Mouse (Mus musculus): Measurements from ENCODE around the gene Bcl2a1b. TPM values are rescaled to one million over a fixed set of nuclear protein-coding genes. Genes with fewer than 3 reads are reported as not detected.
"Not testable (repeated sequence)": the region's sequence is repeated elsewhere in the genome, so short reads cannot be mapped to it uniquely, and the experiment has no call there.

Bcl2a1b gene
- polyA plus RNA-seq, 1 experiment from 2014 or later: 1.1 TPM

- H3K27me3 ChIP-seq; H3K4me3 ChIP-seq; H3K9me3 ChIP-seq; H3K4me1 ChIP-seq (replicated peaks); H3K27ac ChIP-seq (replicated peaks); H3K9ac ChIP-seq; H3K36me3 ChIP-seq; H3K4me2 ChIP-seq; ATAC-seq (ENCODE audit: low read depth): not testable (repeated sequence)
- 56% methylated on average over 1 of the region's 1 CpGs for WGBS
Observed at GRCm38 (mm10) chr9:89212428-89212827, 13.4 kb downstream of the Bcl2a1b start.

- not testable (repeated sequence) for H3K36me3 ChIP-seq; H3K9me3 ChIP-seq; H3K4me2 ChIP-seq; H3K9ac ChIP-seq; H3K4me3 ChIP-seq; H3K27ac ChIP-seq (replicated peaks); H3K4me1 ChIP-seq (replicated peaks); ATAC-seq (ENCODE audit: low read depth); H3K27me3 ChIP-seq
- 90% methylated on average over 4 of the region's 4 CpGs for WGBS
Observed at GRCm38 (mm10) chr9:89218174-89218573, 19.2 kb downstream of the Bcl2a1b start.

- H3K27me3 ChIP-seq; H3K4me1 ChIP-seq (replicated peaks); H3K4me3 ChIP-seq; H3K36me3 ChIP-seq; H3K4me2 ChIP-seq; H3K27ac ChIP-seq (replicated peaks); H3K9me3 ChIP-seq; H3K9ac ChIP-seq; ATAC-seq (ENCODE audit: low read depth): not testable (repeated sequence)
- WGBS: 98% methylated on average over 3 of the region's 4 CpGs
Observed at GRCm38 (mm10) chr9:89219668-89220067, 20.7 kb downstream of the Bcl2a1b start.

GRCm38 (mm10) chr9:89220704-89221287, 21.8 kb downstream of the Bcl2a1b start:
- H3K36me3 ChIP-seq; H3K4me2 ChIP-seq; H3K9ac ChIP-seq; H3K27me3 ChIP-seq; ATAC-seq (ENCODE audit: low read depth); H3K4me3 ChIP-seq; H3K9me3 ChIP-seq; H3K4me1 ChIP-seq (replicated peaks); H3K27ac ChIP-seq (replicated peaks): not testable (repeated sequence)
- WGBS: 91% methylated on average over 6 of the region's 6 CpGs

- H3K27me3 ChIP-seq: no peaks in the 10 kb centered on the region
- no peak overlapping the region for H3K9ac ChIP-seq
- H3K36me3 ChIP-seq: no peaks in the 10 kb centered on the region
- H3K4me3 ChIP-seq: no peak overlapping the region
- no peaks in the 10 kb centered on the region for H3K9me3 ChIP-seq
- no peak overlapping the region for H3K4me2 ChIP-seq
- no peak overlapping the region for H3K27ac ChIP-seq (replicated peaks)
- WGBS: 62% methylated on average over 4 of the region's 4 CpGs
- ATAC-seq (ENCODE audit: low read depth): peak; percentile 75; the same call in 1 of the 2 replicates
- H3K4me1 ChIP-seq (replicated peaks): no peaks in the 10 kb centered on the region
Observed at GRCm38 (mm10) chr9:89226071-89226470, 27.1 kb downstream of the Bcl2a1b start.

GRCm38 (mm10) chr9:89228122-89228521, 29.1 kb downstream of the Bcl2a1b start:
- Histone ChIP-seq H3K4me1 (replicated peaks) (no peaks in the 10 kb centered on the region), H3K4me2 (no peak overlapping the region), H3K27ac (replicated peaks) (no peak overlapping the region), H3K27me3 (no peaks in the 10 kb centered on the region), H3K9ac (no peak overlapping the region), H3K36me3 (no peaks in the 10 kb centered on the region), H3K9me3 (no peaks in the 10 kb centered on the region), H3K4me3 (no peak overlapping the region)
- no peak for ATAC-seq (ENCODE audit: low read depth)
- 88% methylated on average over 7 of the region's 7 CpGs for WGBS

- H3K4me3 ChIP-seq; H3K4me1 ChIP-seq (replicated peaks); H3K36me3 ChIP-seq; H3K27ac ChIP-seq (replicated peaks); H3K27me3 ChIP-seq; H3K4me2 ChIP-seq; H3K9ac ChIP-seq; H3K9me3 ChIP-seq: not testable (repeated sequence)
- 63% methylated on average over 2 of the region's 2 CpGs for WGBS
- peak; percentile 56; the same call in 1 of the 2 replicates for ATAC-seq (ENCODE audit: low read depth)
Observed at GRCm38 (mm10) chr9:89230897-89231497, 32.0 kb downstream of the Bcl2a1b start.

GRCm38 (mm10) chr9:89237131-89237530, 38.1 kb downstream of the Bcl2a1b start:
- H3K4me2 ChIP-seq; H3K36me3 ChIP-seq; H3K27me3 ChIP-seq; H3K9me3 ChIP-seq; H3K27ac ChIP-seq (replicated peaks); ATAC-seq (ENCODE audit: low read depth); H3K9ac ChIP-seq; H3K4me1 ChIP-seq (replicated peaks); H3K4me3 ChIP-seq: not testable (repeated sequence)
- 84% methylated on average over 4 of the region's 4 CpGs for WGBS

- not testable (repeated sequence) for H3K9me3 ChIP-seq; H3K36me3 ChIP-seq; H3K9ac ChIP-seq; H3K27me3 ChIP-seq; H3K4me2 ChIP-seq; H3K4me1 ChIP-seq (replicated peaks); H3K4me3 ChIP-seq; H3K27ac ChIP-seq (replicated peaks); ATAC-seq (ENCODE audit: low read depth)
- 79% methylated on average over 5 of the region's 5 CpGs for WGBS
Observed at GRCm38 (mm10) chr9:89238976-89239505, 40.0 kb downstream of the Bcl2a1b start.

- not testable (repeated sequence) for H3K4me3 ChIP-seq; H3K27ac ChIP-seq (replicated peaks); H3K9ac ChIP-seq; H3K27me3 ChIP-seq; H3K9me3 ChIP-seq; H3K4me2 ChIP-seq; H3K36me3 ChIP-seq; ATAC-seq (ENCODE audit: low read depth); H3K4me1 ChIP-seq (replicated peaks)
- WGBS: 94% methylated on average over 3 of the region's 3 CpGs
Observed at GRCm38 (mm10) chr9:89240516-89241019, 41.6 kb downstream of the Bcl2a1b start.

- Histone ChIP-seq H3K27ac (replicated peaks) (no peak overlapping the region), H3K4me1 (replicated peaks) (no peaks in the 10 kb centered on the region), H3K9me3 (no peaks in the 10 kb centered on the region), H3K4me2 (no peak overlapping the region), H3K27me3 (no peaks in the 10 kb centered on the region), H3K36me3 (no peaks in the 10 kb centered on the region), H3K9ac (no peak overlapping the region), H3K4me3 (no peak overlapping the region)
- 88% methylated on average over 2 of the region's 2 CpGs for WGBS
- no peak for ATAC-seq (ENCODE audit: low read depth)
Observed at GRCm38 (mm10) chr9:89253400-89253799, 54.4 kb downstream of the Bcl2a1b start.

- no peak for ATAC-seq (ENCODE audit: low read depth)
- 88% methylated on average over 12 of the region's 12 CpGs for whole genome bisulfite sequencing
- H3K9ac ChIP-seq: no peak overlapping the region
- H3K9me3 ChIP-seq: no peaks in the 10 kb centered on the region
- no peaks in the 10 kb centered on the region for H3K4me1 ChIP-seq (replicated peaks)
- no peak overlapping the region for H3K4me2 ChIP-seq
- H3K27me3 ChIP-seq: no peaks in the 10 kb centered on the region
- no peak overlapping the region for H3K4me3 ChIP-seq
- no peak overlapping the region for H3K27ac ChIP-seq (replicated peaks)
- H3K36me3 ChIP-seq: no peaks in the 10 kb centered on the region
Observed at GRCm38 (mm10) chr9:89256556-89257335, 57.7 kb downstream of the Bcl2a1b start.
